Mouse (Mus musculus): ENCODE results near the gene Dhx34.

The Dhx34 gene

DNA sequence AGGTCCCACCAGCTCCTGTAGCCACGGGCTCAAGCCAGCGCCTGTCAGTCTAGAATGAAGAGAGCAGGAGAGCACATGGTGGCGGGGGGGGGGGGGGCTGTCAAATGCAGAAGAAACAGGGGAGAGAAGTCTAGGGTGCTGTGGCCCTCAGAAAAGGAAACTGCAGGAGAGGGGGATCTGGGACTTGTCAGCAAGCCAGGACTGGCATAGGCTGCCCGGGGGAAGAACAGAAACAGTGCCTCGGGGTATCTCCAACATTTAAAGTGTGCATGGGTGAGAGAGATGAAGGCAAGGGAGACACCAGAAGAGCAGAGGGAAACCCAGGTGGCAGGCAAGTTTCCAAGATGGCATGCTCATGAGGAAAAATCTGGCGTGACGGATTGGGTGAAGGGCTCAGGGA lies 59.8 kb downstream of the Dhx34 start:
- no peak for DNase-seq (ENCODE audit: low spot score in 2 of 2)

DNA sequence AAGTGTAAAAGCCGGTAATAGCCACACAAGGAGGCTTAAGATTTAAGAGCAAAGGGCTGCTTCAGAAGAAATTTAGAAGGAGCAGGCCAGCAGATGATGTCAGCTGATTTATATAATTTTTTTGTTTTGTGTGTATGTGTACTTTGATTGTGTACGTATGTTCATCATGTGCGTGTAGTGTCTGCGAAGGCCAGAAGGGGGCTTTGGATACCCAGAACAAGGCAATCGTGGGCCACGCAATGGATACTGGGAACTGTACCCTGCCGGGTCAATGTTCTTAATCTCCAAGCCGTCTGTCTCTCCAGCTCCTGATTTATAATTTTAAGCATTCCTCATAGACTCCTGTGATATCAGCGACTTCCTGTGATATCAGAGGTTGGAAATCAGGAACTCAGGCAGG lies 60.5 kb downstream of the Dhx34 start:
- DNase-seq (ENCODE audit: low spot score in 2 of 2): no peak

DNA sequence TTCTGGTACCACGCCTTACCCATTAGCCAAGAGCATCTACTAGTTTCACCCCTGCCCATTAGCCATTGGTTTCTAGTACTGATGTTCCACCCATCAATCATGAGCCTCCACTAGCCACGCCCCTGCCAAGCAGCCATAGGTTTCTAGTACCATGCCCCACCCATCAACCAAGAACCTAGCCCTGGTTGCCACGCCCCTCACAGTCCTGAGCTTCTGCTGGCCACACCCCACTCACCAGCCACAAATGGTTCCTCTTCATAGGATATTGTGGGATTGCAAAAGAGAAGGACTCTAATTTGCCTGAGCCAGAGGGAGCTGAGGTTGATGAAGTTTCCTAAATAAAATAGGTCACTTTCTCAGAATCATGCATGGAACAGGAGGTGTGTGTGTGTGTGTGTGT lies 61.1 kb downstream of the Dhx34 start:
- peak in 1 of 2 experiments; percentile 32 for DNase-seq (ENCODE audit: low spot score in 2 of 2)

DNA sequence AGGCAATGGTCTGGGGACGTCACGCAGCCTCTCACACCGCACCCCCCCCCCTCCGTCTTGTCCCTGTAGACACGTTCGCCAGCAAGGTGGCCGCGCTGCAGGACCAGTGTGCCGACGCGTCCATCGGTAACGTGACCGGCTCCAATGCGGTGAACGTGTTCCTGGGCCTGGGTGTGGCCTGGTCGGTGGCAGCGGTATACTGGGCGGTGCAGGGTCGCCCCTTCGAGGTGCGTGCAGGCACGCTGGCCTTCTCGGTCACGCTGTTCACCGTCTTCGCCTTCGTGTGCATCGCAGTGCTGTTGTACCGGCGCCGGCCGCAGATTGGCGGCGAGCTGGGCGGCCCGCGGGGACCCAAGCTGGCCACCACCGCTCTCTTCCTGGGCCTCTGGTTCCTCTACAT lies 63.1 kb downstream of the Dhx34 start:
- DNase-seq (ENCODE audit: low spot score in 2 of 2): no peak

DNA sequence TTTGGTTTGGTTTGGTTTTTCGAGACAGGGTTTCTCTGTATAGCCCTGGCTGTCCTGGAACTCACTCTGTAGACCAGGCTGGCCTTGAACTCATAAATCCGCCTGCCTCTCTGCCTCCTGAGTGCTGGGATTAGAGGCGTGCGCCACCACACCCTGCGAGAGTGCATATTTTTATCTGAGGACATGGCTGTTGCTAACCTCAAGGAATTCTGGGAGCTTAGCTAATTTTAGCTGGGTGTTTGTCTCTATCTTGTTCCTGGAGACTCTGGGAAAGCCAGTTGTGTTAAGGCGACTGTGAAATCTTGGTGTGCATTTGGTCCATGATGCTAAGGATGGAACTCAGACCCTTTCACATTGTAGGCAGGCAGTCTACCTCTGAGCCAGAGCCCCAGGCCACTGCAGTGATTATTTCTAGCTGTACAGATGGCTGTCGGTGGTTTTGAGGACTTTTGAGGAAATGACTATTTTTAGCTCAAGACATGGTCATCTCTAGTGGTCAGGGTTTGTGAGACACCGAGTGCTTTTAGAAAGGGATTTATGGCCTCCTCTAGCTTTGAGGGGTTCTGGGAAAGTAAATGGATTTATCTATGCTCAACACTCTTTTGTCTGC lies 65.6 kb downstream of the Dhx34 start:
- no peak for DNase-seq (ENCODE audit: low spot score in 2 of 2)

DNA sequence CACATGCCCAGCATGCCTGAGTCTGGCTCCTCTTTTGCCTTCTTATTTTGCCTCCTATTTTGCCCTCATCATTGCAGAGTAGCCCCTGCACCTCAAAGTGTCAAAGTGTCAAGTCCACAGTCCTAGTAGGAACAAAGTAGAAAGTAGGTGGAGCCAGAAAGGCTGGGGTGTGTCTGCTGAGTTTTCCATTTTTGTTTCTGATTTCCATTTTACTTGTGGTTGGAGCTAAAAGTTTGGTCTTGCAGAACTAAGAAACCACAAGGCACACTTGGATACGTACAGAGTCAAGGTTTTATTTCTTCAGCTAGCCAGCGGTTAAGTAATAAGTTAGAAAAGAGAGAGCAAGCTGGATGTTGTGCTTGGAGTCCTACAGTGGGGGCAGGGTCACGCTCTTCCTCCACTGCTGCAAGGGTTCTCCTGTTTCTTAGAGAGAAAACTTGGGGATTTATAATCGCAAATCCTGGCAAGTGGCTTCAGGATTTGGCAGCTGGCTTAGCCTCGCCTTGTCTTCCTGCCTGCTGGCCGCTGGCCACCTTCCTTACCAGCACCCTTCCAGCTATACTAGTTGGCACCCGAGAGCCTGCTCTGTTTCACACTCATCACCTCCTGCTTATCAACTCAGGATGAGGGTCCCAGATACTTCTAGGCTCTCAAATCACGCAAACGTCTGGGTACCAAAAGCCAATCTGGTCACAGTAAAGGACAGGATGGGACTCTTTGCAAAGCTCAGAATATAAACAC lies 66.5 kb downstream of the Dhx34 start:
- no peak for DNase-seq (ENCODE audit: low spot score in 2 of 2)

DNA sequence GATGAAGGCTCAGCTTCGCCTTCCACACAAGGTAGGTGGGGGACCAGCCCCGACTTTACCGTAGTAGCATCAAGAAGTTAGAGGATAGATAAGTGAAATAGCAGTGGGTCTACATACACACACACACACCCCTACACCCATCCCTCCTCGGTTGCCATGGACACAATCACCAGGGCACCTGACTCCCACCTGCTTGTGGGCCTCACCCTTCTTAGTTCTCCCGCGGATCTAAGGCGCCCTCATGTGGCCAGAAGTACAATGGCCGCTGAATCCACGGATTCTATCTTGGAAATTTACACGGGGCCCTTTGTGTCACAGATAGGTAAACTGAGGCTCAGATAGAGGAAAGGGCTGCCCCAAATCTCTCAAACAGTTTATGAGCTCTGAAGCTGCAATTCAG lies 68.3 kb downstream of the Dhx34 start:
- peak; percentile 37 to 64 for DNase-seq (ENCODE audit: low spot score in 2 of 2)

DNA sequence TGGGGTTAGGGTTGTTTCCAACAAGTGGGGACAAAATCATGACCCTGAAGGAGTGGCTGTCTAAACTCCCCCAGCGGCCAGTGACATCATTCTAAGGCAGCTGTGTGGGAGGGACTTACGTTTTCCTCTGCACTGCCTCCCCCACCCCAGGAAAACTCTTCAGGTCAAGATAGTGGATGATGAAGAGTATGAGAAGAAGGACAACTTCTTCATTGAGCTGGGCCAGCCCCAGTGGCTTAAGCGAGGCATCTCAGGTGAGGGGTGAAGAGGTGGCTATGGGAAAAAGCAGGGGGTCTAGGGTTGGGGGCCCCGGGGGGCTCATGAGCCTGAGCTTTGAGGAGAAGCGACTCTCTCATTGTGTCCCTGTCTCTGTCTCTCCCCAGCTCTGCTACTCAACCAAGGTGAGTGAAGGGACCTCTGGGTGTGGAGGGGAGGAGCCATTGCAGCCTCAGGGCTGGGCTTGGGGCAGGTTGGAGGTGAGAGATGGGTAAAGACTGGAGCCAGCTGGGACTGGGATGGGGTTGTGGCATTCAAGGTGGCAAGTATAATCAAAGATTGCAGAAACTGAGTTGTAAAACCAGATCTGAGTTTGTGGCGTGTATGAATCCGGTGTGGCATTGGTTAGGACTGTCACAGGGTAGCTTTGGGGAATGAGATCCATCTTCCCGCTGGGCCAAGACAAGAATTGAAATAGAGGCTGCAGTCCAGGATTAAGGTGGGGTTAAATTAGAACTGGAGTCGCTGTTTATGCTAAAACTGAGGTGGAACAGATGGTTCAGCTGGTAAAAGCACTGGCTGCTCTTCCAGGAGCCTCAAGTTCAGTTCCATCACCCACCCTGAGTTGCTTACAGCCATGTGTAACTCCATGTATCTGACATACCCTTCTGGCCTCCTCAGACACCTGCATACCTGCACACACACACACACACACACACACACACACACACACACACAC lies 71.4 kb downstream of the Dhx34 start:
- no peak for DNase-seq (ENCODE audit: low spot score in 2 of 2)

DNA sequence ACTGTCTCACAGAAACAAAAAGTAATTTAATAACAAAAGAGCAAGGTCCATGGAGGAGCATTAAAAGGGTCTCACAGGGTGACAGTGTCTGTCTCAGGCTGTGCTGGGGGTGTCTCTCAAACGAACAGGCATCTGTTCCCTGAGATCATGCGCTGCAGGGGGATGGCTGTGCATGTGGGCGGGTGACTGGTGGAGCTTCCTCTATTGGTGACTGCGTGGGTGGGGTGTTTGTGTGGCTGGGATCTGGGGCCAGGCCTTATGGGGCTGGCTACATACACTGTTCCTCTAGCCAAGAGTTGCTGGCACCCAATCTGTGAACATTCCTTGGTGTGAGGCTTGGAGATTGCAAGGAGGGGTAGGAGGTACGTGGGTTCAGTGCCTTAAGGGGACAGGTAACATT lies 72.6 kb downstream of the Dhx34 start:
- DNase-seq (ENCODE audit: low spot score in 2 of 2): no peak

DNA sequence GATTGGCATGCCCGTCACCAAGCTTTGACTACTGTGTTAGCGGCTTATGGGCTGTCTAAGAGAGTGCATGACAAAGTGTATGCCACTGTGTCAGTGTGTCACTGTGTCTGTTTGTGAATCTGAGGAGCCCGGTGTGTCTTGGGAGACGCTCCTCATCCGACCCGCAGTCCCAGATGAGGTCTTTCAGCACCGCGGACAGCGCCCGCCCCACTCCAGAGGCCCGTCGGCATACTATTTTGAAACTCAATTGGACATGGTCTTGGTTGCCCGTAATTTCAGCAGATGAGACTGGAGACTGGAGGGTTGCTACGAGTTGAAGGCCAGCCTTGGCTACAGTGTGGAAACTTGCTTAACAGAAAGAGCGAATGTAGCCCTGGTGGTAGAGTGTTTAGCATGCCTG lies 74.2 kb downstream of the Dhx34 start:
- peak; percentile 37 to 78 for DNase-seq (ENCODE audit: low spot score in 2 of 2)

Measured in spleen, postnatal 10 days (tissue).